Comparison of ENCODE assay signal across 9 mouse cellular contexts in the genomic region with DNA sequence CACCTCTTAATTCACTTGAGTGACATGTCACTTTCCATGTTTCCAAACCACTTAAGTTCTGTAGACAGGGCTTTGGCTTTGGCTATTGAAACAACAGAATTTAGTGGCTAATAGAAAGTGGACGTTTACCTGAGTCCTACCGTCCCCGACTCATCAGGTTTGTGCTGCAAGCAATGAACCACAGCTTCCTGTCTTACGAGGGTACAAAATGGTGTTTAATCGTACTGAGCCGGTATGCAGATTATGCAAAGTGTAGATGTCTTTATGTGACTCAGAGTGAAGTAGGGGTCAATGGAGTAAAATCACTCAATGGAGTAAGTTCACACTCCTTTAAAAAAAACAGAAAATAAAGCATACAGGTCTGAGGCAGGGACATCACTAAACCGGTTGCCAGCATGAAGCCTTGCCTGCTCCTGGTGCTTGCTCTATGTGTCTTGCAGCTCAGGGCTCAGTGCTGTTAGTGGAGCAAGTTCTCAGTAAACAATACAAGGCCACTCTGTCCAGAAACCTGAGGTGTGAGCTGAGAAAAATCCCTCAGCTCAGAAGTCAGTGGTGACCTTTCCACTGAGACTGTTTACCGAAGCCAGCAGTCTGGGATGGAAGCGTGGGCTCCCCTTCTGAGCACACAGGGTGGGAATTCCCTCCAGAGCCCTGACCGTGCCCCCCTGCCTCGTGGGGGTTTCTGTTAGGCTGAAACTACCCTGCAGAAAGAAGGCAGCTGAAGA.
DNase-seq lines count a peak whose midpoint lies in the region; ATAC-seq and TF ChIP-seq lines count a peak whose summit lies in the region.
"Had no signal": no experiment of that assay in that cellular context is flagged by ENCODE, and none has a peak within 500 bp of the region (broad histone marks: within the 10 kb centered on the region; RNA-seq: fewer than 3 reads in every experiment).

No protein-coding gene starts in this region.

- H3K4me1 ChIP-seq in kidney, embryonic 14.5 days (ENCODE audit: control insufficient read depth, insufficient read depth, low read length), result peaks cover 29% of the 10 kb centered on the region
- 0 out of 2 replicates have a peak, but pooled peaks cover 8% of the 10 kb centered on the region for H3K4me1 ChIP-seq in intestine, postnatal 0 days (replicated peaks; ENCODE audit: control insufficient read depth, insufficient read depth, low read length)
- H3K4me1 ChIP-seq in neural tube, embryonic 15.5 days, result peaks cover 14% of the 10 kb centered on the region

- no peaks in the 10 kb centered on the region for H3K36me3 ChIP-seq in kidney, embryonic 14.5 days (ENCODE audit: control insufficient read depth, insufficient read depth, low read length)
- no peaks in the 10 kb centered on the region for H3K36me3 ChIP-seq in intestine, postnatal 0 days (ENCODE audit: control insufficient read depth, insufficient read depth)
- no peaks in the 10 kb centered on the region for H3K36me3 ChIP-seq in neural tube, embryonic 15.5 days

- H3K27me3 ChIP-seq in kidney, embryonic 14.5 days (ENCODE audit: control insufficient read depth, insufficient read depth, low read length), result no peaks in the 10 kb centered on the region
- no peaks in the 10 kb centered on the region for H3K27me3 ChIP-seq in intestine, postnatal 0 days (replicated peaks; ENCODE audit: control insufficient read depth, insufficient read depth, low read length)
- no peaks in the 10 kb centered on the region for H3K27me3 ChIP-seq in neural tube, embryonic 15.5 days (replicated peaks)

- H3K9me3 ChIP-seq in kidney, embryonic 14.5 days (ENCODE audit: control insufficient read depth, low read length), result no peaks in the 10 kb centered on the region
- no peaks in the 10 kb centered on the region for H3K9me3 ChIP-seq in intestine, postnatal 0 days (ENCODE audit: control insufficient read depth)
- H3K9me3 ChIP-seq in neural tube, embryonic 15.5 days (replicated peaks), result no peaks in the 10 kb centered on the region

- no peak overlapping the region for H3K4me3 ChIP-seq in kidney, embryonic 14.5 days (ENCODE audit: low read length)
- H3K4me3 ChIP-seq in intestine, postnatal 0 days (ENCODE audit: low read depth, low read length), result no peak overlapping the region
- H3K4me3 ChIP-seq in neural tube, embryonic 15.5 days (replicated peaks), result no peak overlapping the region

- WGBS in kidney, embryonic 14.5 days, result 20% methylated on average over 11 of the region's 11 CpGs
- 39% methylated on average over 11 of the region's 11 CpGs for WGBS in intestine, postnatal 0 days
- WGBS in neural tube, embryonic 15.5 days, result 18% methylated on average over 11 of the region's 11 CpGs

- TF ChIP-seq CTCF in brain, embryonic 14.5 days (IDR thresholded peaks at IDR 0.05; ENCODE audit: borderline replicate concordance, extremely low read depth, insufficient read depth, insufficient read length), result no peak
- TF ChIP-seq CTCF in intestine, postnatal 0 days (IDR thresholded peaks at IDR 0.05; ENCODE audit: low read depth), result no peak

- intact Hi-C loops in heart, postnatal 36 days (cut with DNase I), result loop anchor here (5.0 kb wide), 1 partner anchor 116 kb away; no protein-coding TSS in a partner anchor

- H3K27ac ChIP-seq in kidney, embryonic 14.5 days (ENCODE audit: low read depth, low read length), result peak overlapping the region; percentile 95
- no peak overlapping the region; the same call in 1 of the 2 replicates for H3K27ac ChIP-seq in intestine, postnatal 0 days (ENCODE audit: low read depth, low read length)
- H3K27ac ChIP-seq in neural tube, embryonic 15.5 days (replicated peaks), result peak overlapping the region; percentile 62; the same call in 1 of the 2 replicates

- peak; percentile 72 for ATAC-seq in kidney, embryonic 14.5 days (ENCODE audit: low FRiP score, low TSS enrichment)
- no peak for ATAC-seq in intestine, postnatal 0 days
- peak; percentile 70; the same call in 1 of the 2 replicates for ATAC-seq in neural tube, embryonic 15.5 days (ENCODE audit: low FRiP score)

- TF ChIP-seq POLR2A in brain, embryonic 14.5 days (IDR thresholded peaks at IDR 0.05; ENCODE audit: borderline replicate concordance, extremely low read depth, insufficient read depth, insufficient read length, poor library complexity, severe bottlenecking), result no peak

- H3K9ac ChIP-seq in kidney, embryonic 14.5 days (ENCODE audit: low read depth, low read length), result peak overlapping the region; percentile 7; the same call in 1 of the 2 replicates
- H3K9ac ChIP-seq in intestine, postnatal 0 days (ENCODE audit: low read depth, low read length), result no peak overlapping the region
- no peak overlapping the region for H3K9ac ChIP-seq in neural tube, embryonic 15.5 days (replicated peaks)

- DNase-seq in kidney, adult 11 months, result no peak
- DNase-seq in brain, embryonic 14.5 days (ENCODE audit: low read depth), result peak; percentile 17
- DNase-seq in layer of hippocampus, adult 8-10 months (ENCODE audit: low spot score in 2 of 2), result no peak
- no peak for DNase-seq in adrenal gland, postnatal 14 days
- DNase-seq in heart, postnatal 36 days, result no peak
- DNase-seq: right cerebral cortex, postnatal 4 days had no signal

- peak overlapping the region; percentile 23 for H3K4me2 ChIP-seq in kidney, embryonic 14.5 days (replicated peaks; ENCODE audit: low read depth, low read length)
- peak overlapping the region; percentile 2 for H3K4me2 ChIP-seq in intestine, postnatal 0 days (replicated peaks; ENCODE audit: low read depth)
- peak overlapping the region; percentile 28; the same call in 1 of the 2 replicates for H3K4me2 ChIP-seq in neural tube, embryonic 15.5 days
